Mouse (Mus musculus): ENCODE measurements at regions not wholly inside any gene's neighbourhood (a gene's known extent, or its start where the extent isn't known, plus 50 kb on each side); places are given as distances from the start of the nearest gene placed in this dataset.

- TF ChIP-seq CTCF (IDR thresholded peaks at IDR 0.05; ENCODE audit: insufficient read depth, low read length) (no peak), POLR2A (IDR thresholded peaks at IDR 0.05; ENCODE audit: borderline replicate concordance, extremely low read depth, low read depth, low read length) (no peak)
Measured at GRCm38 (mm10) chr12:27251521-27251920, 90.9 kb downstream of the Sox11 start.

Measured in lung, adult 2 months (tissue).